Mouse (Mus musculus): ENCODE results near the gene Arfip1.
A peak's percentile ranks its signal among the peaks of the same experiment; 100 is the strongest.

Arfip1 gene

GRCm38 (mm10) chr3:84582023-84582912, at the start of gene Arfip1:
Gene Arfip1, minus strand, starts transcription at chr3:84582625.
- peak; percentile 77 for DNase-seq (ENCODE audit: low spot score)

GRCm38 (mm10) chr3:84631586-84631985, 49.2 kb upstream of the Arfip1 start:
- no peak for DNase-seq (ENCODE audit: low spot score)

GRCm38 (mm10) chr3:84622026-84622425, 39.6 kb upstream of the Arfip1 start:
- DNase-seq (ENCODE audit: low spot score), result no peak

GRCm38 (mm10) chr3:84619725-84620124, 37.3 kb upstream of the Arfip1 start:
- DNase-seq (ENCODE audit: low spot score), result no peak

GRCm38 (mm10) chr3:84619056-84619455, 36.6 kb upstream of the Arfip1 start:
- no peak for DNase-seq (ENCODE audit: low spot score)

- DNase-seq (ENCODE audit: low spot score), result no peak
Observed at GRCm38 (mm10) chr3:84618627-84619026, 36.2 kb upstream of the Arfip1 start.

GRCm38 (mm10) chr3:84615856-84616225, 33.4 kb upstream of the Arfip1 start:
- DNase-seq (ENCODE audit: low spot score), result no peak

GRCm38 (mm10) chr3:84615050-84615855, 32.8 kb upstream of the Arfip1 start:
- peak; percentile 16 for DNase-seq (ENCODE audit: low spot score)

- no peak for DNase-seq (ENCODE audit: low spot score)
Observed at GRCm38 (mm10) chr3:84610183-84610710, 27.8 kb upstream of the Arfip1 start.

GRCm38 (mm10) chr3:84603212-84603611, 20.8 kb upstream of the Arfip1 start:
- DNase-seq (ENCODE audit: low spot score), result no peak

- DNase-seq (ENCODE audit: low spot score), result no peak
Observed at GRCm38 (mm10) chr3:84602759-84603158, 20.3 kb upstream of the Arfip1 start.

GRCm38 (mm10) chr3:84601870-84602495, 19.6 kb upstream of the Arfip1 start:
- DNase-seq (ENCODE audit: low spot score), result no peak

- DNase-seq (ENCODE audit: low spot score), result no peak
Observed at GRCm38 (mm10) chr3:84598756-84599155, 16.3 kb upstream of the Arfip1 start.

- no peak for DNase-seq (ENCODE audit: low spot score)
Observed at GRCm38 (mm10) chr3:84597996-84598734, 15.7 kb upstream of the Arfip1 start.

GRCm38 (mm10) chr3:84595677-84596234, 13.3 kb upstream of the Arfip1 start:
- DNase-seq (ENCODE audit: low spot score), result no peak

GRCm38 (mm10) chr3:84594894-84595676, 12.7 kb upstream of the Arfip1 start:
- no peak for DNase-seq (ENCODE audit: low spot score)

GRCm38 (mm10) chr3:84593274-84593673, 10.8 kb upstream of the Arfip1 start, which contains the start of gene Tigd4:
Gene Tigd4, plus strand, starts transcription at chr3:84593574.
- no peak for DNase-seq (ENCODE audit: low spot score)

- no peak for DNase-seq (ENCODE audit: low spot score)
Observed at GRCm38 (mm10) chr3:84586736-84587135, 4.3 kb upstream of the Arfip1 start.

GRCm38 (mm10) chr3:84582913-84583276, 470 bp upstream of the Arfip1 start:
- DNase-seq (ENCODE audit: low spot score), result no peak

GRCm38 (mm10) chr3:84581696-84582022, 766 bp downstream of the Arfip1 start:
- DNase-seq (ENCODE audit: low spot score), result no peak

- no peak for DNase-seq (ENCODE audit: low spot score)
Observed at GRCm38 (mm10) chr3:84580716-84581115, 1.7 kb downstream of the Arfip1 start.

All from c-Kit-positive CD71-positive TER-119-positive erythroid progenitor cells, embryonic 14.5 days (primary cell).